Mouse (Mus musculus): Measurements from ENCODE around the gene Tmc5. TPM values are rescaled to one million over a fixed set of nuclear protein-coding genes. Genes with fewer than 3 reads are reported as not detected.

Tmc5 gene
- 0.37 and 1.8 TPM in 2 replicates for polyA plus RNA-seq (2012; rRNA removed; ENCODE audit: low replicate concordance)

DNA sequence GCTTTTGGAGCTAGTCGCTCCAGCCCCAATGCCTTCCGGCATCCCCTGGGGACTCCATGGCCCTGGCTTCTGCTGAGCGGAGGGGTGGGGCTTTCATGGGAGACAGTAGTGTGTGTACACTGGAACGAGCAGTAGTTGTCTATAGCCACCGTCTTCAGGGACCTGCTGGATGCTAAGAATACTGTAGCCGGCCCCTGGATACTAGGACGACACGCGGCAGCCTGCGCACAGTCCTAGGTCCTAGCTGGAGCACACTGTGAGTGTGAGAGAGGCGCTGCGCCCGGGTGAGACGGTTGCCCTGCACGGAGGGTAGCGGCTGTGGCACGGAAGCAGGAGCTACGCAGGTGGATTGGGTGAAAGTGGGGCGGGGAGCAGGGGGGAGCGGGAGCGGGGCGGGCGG is at the start of gene Tmc5:
Gene Tmc5 (plus strand): TSS at position 97 of the 400 bp plus-strand sequence.

DNA sequence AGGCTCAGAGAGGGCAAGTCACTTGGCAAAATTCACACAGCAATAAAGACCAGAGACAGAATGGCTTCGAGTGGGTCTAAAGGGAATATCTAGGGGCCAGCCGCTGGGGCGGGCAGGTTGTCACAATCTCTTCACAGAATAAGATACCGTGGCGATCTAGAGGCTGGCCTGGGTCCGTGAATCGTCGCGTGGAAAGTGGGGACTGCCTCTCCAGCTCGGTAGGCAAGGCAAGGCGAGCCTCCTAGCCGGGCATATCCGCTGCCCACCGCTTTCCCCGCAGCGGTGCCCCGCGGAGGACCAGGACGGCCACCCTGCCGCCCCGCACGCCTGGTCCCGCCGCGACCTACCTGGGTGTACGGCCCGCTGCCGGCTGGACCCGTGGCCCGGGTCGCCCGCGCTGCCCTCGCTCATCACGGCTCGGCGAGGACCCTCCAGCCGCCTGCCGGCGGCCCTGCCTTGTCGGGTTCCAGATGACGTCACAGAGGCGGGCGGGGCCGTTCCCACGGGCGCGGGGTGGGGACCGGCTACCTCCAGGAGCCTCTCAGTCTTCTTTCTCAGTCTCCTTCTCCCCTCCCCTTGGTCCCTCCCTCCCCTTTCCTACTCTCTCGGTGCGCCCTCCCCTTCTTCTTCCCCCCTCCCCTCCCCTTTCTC is 12.7 kb upstream of the Tmc5 start, which contains the start of gene Tmc7:
Gene Tmc7 (minus strand): TSS at position 480 of the 651 bp plus-strand sequence.

DNA sequence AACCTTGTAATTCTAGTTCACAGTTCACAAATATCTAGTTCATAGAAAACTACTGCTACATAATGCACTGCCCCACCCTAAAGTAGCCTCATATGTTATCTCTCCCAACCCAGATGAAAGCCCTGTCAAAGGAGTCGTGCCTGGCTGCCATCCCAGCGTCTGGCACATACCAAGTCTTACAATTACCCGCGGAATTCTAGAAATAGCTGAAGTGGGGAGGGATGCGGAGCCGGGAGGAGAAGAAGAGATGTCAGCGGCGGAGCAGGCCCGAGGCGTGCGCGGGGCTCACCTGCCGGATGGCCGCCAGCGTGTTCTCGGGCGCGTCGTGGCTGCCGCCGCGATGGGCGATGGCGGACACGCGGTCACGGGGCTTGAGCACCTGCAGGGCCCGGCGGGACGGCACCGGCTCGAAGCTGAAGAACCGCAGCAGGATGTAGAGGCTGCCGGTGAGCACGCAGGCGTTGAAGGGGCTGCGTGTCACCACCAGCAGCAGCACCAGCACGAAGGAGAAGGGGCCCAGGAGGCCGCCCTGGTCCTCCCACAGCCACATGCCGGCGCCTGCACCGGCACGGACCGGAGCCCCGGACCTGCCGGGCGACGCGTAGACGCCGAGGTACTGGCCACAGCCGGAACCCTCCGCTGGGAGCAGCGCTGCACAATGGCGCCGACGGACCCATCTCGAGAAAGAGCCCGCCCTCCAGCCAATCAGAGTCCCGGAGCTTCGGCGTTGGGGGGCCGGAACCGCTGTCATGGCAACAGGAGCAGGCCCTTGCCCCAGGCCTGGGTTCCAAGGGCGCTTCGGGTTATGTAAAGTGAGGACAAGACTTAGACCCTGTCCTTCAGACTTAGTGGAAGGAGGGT is 108.2 kb downstream of the Tmc5 start, which contains the start of gene Gde1:
Gene Gde1 (minus strand): TSS at position 678 of the 861 bp plus-strand sequence.

DNA sequence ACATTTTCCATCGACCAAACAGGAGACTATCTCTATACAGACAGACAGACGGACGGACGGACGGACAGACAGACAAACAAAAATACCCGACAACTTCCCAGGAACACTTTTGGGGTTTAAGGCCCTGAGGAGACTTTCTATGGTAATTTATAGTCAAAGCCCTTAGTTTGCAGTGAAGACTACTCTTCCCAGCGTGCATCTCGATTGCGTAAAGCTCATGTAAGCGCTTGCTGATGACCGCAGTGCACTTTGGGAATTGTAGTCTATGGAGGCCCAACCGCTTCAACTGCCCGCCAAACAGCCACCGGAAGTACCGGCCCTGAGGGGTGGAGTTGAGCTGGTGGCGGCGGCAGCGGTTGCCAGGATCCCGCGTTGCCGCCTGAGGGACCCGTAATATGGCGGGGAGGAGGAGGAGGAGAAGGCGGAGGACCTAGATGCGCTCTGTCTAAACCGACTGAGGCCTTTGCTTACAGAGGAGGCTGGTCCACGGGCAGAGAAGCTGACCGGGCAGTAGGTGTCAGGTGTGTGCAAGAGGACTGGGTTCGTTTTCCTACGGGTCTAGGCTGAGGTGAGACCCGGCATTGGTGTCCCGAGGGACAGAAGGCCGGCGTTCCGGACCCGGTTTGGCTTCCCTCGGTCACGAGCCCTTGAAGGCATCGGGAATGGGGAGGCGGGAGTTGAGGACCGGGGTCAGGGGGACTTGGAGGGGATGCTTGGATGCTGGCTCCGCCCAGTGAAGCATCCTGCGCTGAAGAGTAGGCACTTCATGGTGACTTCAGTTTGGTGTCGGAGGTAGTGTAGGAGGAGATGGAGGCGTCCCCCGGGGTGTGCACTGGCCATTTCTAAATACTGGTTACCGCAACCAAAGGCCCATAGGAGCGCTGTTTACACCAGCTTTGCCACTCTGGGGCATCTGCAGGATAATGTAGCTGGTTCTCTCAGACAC is 115.4 kb downstream of the Tmc5 start, which contains the start of gene Ccp110:
Gene Ccp110 (plus strand): TSS at position 325 of the 946 bp plus-strand sequence.

Other genes starting within 250 kb of the Tmc5 start
- gene Syt17, start 149.1 kb upstream of the Tmc5 start, polyA plus RNA-seq (2012; rRNA removed; ENCODE audit: low replicate concordance) = 0.60 and 0.98 TPM in 2 replicates
- 14.2 and 15.2 TPM in 2 replicates for gene Itpripl2, start 105.3 kb upstream of the Tmc5 start, polyA plus RNA-seq (2012; rRNA removed; ENCODE audit: low replicate concordance)
- 50.3 and 63.5 TPM in 2 replicates for gene Coq7, start 63.9 kb upstream of the Tmc5 start, polyA plus RNA-seq (2012; rRNA removed; ENCODE audit: low replicate concordance)
- 0.73 and 1.1 TPM in 2 replicates for gene Tmc7, start 12.6 kb upstream of the Tmc5 start, polyA plus RNA-seq (2012; rRNA removed; ENCODE audit: low replicate concordance)
- gene Gde1, start 108.5 kb downstream of the Tmc5 start, polyA plus RNA-seq (2012; rRNA removed; ENCODE audit: low replicate concordance) = 128 and 138 TPM in 2 replicates
- 1.9 and 7.0 TPM in 2 replicates for gene Ccp110, start 115.3 kb downstream of the Tmc5 start, polyA plus RNA-seq (2012; rRNA removed; ENCODE audit: low replicate concordance)
- 58.2 and 67.9 TPM in 2 replicates for gene Vps35l, start 142.9 kb downstream of the Tmc5 start, polyA plus RNA-seq (2012; rRNA removed; ENCODE audit: low replicate concordance)

Data from subcutaneous adipose tissue, adult 2 months (tissue).